10 mouse cellular contexts compared by ENCODE assay signal in the genomic region with DNA sequence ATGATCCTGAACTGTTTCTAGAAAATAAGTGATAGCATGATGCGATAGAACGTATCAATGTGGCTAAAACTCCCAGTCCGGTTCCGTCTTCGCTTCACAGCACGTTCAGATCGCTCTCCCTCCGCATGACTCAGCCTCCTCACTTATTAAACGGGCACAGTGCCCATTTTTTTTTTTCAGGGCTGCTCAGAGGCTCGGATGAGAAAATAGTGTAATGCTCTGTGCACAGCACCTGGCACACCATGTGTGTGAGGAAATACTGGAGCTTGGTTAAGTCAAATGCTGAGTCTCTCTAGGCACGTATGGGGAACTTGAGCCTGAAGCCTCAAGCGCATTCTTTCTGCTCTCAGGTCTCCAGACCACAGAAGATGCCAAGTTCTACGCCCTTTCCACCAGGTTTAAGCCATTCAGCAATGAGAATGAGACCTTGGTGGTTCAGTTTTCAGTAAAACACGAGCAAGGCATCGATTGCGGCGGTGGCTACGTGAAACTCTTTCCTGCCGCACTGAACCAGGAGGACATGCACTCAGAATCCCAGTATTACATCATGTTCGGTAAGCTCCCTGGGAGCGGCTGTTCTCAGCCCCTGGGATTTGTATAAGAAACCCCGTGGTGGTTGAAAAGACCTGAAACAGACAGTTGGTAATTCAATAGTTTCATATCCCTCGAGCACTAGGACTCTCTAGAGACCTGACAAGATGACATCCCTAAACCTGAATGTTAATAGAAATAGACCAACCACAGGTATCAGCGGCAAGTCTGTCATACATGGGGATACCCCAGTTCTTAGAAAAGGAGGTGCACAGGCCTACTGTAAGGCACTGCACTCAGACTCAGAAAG. TPM values are rescaled to one million over a fixed set of nuclear protein-coding genes. Genes with fewer than 3 reads are reported as not detected.
DNase-seq lines count a peak whose midpoint lies in the region; ATAC-seq and TF ChIP-seq lines count a peak whose summit lies in the region.
"Had no signal": no experiment of that assay in that cellular context is flagged by ENCODE, and none has a peak within 500 bp of the region (broad histone marks: within the 10 kb centered on the region; RNA-seq: fewer than 3 reads in every experiment).

No protein-coding gene starts in this region.

- TF ChIP-seq EP300 in stomach, postnatal 0 days (optimal IDR thresholded peaks at IDR 0.05): no peak

- 64% methylated on average over 24 of the region's 24 CpGs for WGBS in embryonic facial prominence, embryonic 13.5 days
- WGBS in embryonic facial prominence, embryonic 10.5 days: 87% methylated on average over 24 of the region's 24 CpGs
- WGBS in stomach, postnatal 0 days: 64% methylated on average over 24 of the region's 24 CpGs

- peak overlapping the region; percentile 33; the same call in 1 of the 2 replicates for H3K27ac ChIP-seq in embryonic facial prominence, embryonic 13.5 days
- H3K27ac ChIP-seq in embryonic facial prominence, embryonic 10.5 days (replicated peaks): no peak overlapping the region
- 0 out of 2 replicates have a peak overlapping the region, but pooled peaks have one; percentile 13 for H3K27ac ChIP-seq in stomach, postnatal 0 days (replicated peaks)
- H3K27ac ChIP-seq: neural tube, embryonic 12.5 days had no signal

- ATAC-seq in embryonic facial prominence, embryonic 13.5 days (ENCODE audit: insufficient number of reproducible peaks, insufficient read depth, low FRiP score, low TSS enrichment, low read depth): no peak
- no peak for ATAC-seq in stomach, postnatal 0 days (ENCODE audit: low FRiP score, low TSS enrichment)
- no peak for ATAC-seq in erythroid progenitor cell, adult 5-6 weeks (replicated peaks; ENCODE audit: low FRiP score, poor library complexity, severe bottlenecking)

- no peak overlapping the region for H3K4me3 ChIP-seq in embryonic facial prominence, embryonic 13.5 days
- H3K4me3 ChIP-seq in embryonic facial prominence, embryonic 10.5 days: no peak overlapping the region
- no peak overlapping the region for H3K4me3 ChIP-seq in stomach, postnatal 0 days (ENCODE audit: low read depth, low read length)
- H3K4me3 ChIP-seq: neural tube, embryonic 12.5 days had no signal

- no peaks in the 10 kb centered on the region for H3K36me3 ChIP-seq in embryonic facial prominence, embryonic 13.5 days
- no peaks in the 10 kb centered on the region for H3K36me3 ChIP-seq in embryonic facial prominence, embryonic 10.5 days (replicated peaks)
- no peaks in the 10 kb centered on the region for H3K36me3 ChIP-seq in stomach, postnatal 0 days (ENCODE audit: control insufficient read depth, insufficient read depth, low read length)
- H3K36me3 ChIP-seq: neural tube, embryonic 12.5 days had no signal

- TF ChIP-seq CTCF in stomach, postnatal 0 days (IDR thresholded peaks at IDR 0.05; ENCODE audit: low read depth): no peak

- peaks cover 33% of the 10 kb centered on the region for H3K4me1 ChIP-seq in embryonic facial prominence, embryonic 13.5 days
- H3K4me1 ChIP-seq in embryonic facial prominence, embryonic 10.5 days: peaks cover 25% of the 10 kb centered on the region
- no peaks in the 10 kb centered on the region for H3K4me1 ChIP-seq in stomach, postnatal 0 days (replicated peaks; ENCODE audit: control insufficient read depth, insufficient read depth)

- H3K9me3 ChIP-seq in embryonic facial prominence, embryonic 13.5 days: no peaks in the 10 kb centered on the region
- no peaks in the 10 kb centered on the region for H3K9me3 ChIP-seq in embryonic facial prominence, embryonic 10.5 days
- H3K9me3 ChIP-seq in stomach, postnatal 0 days (ENCODE audit: control insufficient read depth, low read length): no peaks in the 10 kb centered on the region
- H3K9me3 ChIP-seq: neural tube, embryonic 12.5 days had no signal

- DNase-seq in embryonic facial prominence, embryonic 10.5 days (ENCODE audit: low spot score): no peak
- DNase-seq in 3T3-L1 (ENCODE audit: low read depth, low spot score): peak; percentile 63
- DNase-seq in cerebellum, postnatal 10 days: peak; percentile 73
- peak; percentile 43 to 80 for DNase-seq in layer of hippocampus, adult 18-20 months (ENCODE audit: low spot score in 2 of 2)
- DNase-seq in stomach, postnatal 0 days (ENCODE audit: low spot score): no peak
- DNase-seq in embryo, embryonic 11 days: no peak

- H3K9ac ChIP-seq in embryonic facial prominence, embryonic 13.5 days: no peak overlapping the region
- no peak overlapping the region for H3K9ac ChIP-seq in stomach, postnatal 0 days (ENCODE audit: low read length)
- H3K9ac ChIP-seq: neural tube, embryonic 12.5 days had no signal

- H3K27me3 ChIP-seq in embryonic facial prominence, embryonic 13.5 days: no peaks in the 10 kb centered on the region
- H3K27me3 ChIP-seq in embryonic facial prominence, embryonic 10.5 days (replicated peaks; ENCODE audit: low read depth, poor library complexity, severe bottlenecking): no peaks in the 10 kb centered on the region
- no peaks in the 10 kb centered on the region for H3K27me3 ChIP-seq in stomach, postnatal 0 days (ENCODE audit: control insufficient read depth, insufficient read depth, low read length)
- H3K27me3 ChIP-seq: neural tube, embryonic 12.5 days had no signal

- no peak overlapping the region for H3K4me2 ChIP-seq in embryonic facial prominence, embryonic 13.5 days
- H3K4me2 ChIP-seq in stomach, postnatal 0 days (replicated peaks; ENCODE audit: low read depth): no peak overlapping the region
- H3K4me2 ChIP-seq: neural tube, embryonic 12.5 days had no signal

RNA-seq across cellular contexts. Expression of gene Calr4, which starts 4.4 kb away (rescaled TPM):
- polyA plus RNA-seq in embryonic facial prominence, embryonic 13.5 days (2015; fragmentation: Nextera tagmentation; extraction: Ambion mirVana): 0.15 and 0.92 TPM in 2 replicates
- polyA plus RNA-seq in embryonic facial prominence, embryonic 10.5 days (2016; fragmentation: Nextera tagmentation; extraction: Ambion mirVana): 0.10 and 0.19 TPM in 2 replicates
- 1 to 10 TPM in 1 of 2 experiments, under 1 TPM in 1; 0.94 to 1.4 TPM for total RNA-seq in layer of hippocampus, adult 18-20 months (2021)
- polyA plus RNA-seq in stomach, postnatal 0 days (2015; fragmentation: Nextera tagmentation; extraction: Ambion mirVana): 0.05 TPM in 1 of 2 replicates, not detected in the other
- total RNA-seq in erythroid progenitor cell, adult 5-6 weeks (2015; ENCODE audit: low replicate concordance): not detected in 2 replicates
- not detected in 2 replicates for total RNA-seq in erythroid progenitor cell, adult 5-6 weeks (2017; ENCODE audit: low replicate concordance)
- total RNA-seq: common myeloid progenitor, adult 5-6 weeks had no signal

RNA-seq across cellular contexts. Expression of gene Osbpl9, which starts 36.6 kb away (rescaled TPM):
- 67.9 and 68.2 TPM in 2 replicates for polyA plus RNA-seq in embryonic facial prominence, embryonic 13.5 days (2015; fragmentation: Nextera tagmentation; extraction: Ambion mirVana)
- polyA plus RNA-seq in embryonic facial prominence, embryonic 10.5 days (2016; fragmentation: Nextera tagmentation; extraction: Ambion mirVana): 60.0 and 61.4 TPM in 2 replicates
- 10 to 100 TPM; 48.3 to 54.0 TPM for total RNA-seq in layer of hippocampus, adult 18-20 months (2021)
- polyA plus RNA-seq in stomach, postnatal 0 days (2015; fragmentation: Nextera tagmentation; extraction: Ambion mirVana): 45.0 and 45.5 TPM in 2 replicates
- total RNA-seq in erythroid progenitor cell, adult 5-6 weeks (2015; ENCODE audit: low replicate concordance): 71.0 and 90.1 TPM in 2 replicates
- total RNA-seq in erythroid progenitor cell, adult 5-6 weeks (2017; ENCODE audit: low replicate concordance): 29.3 and 32.2 TPM in 2 replicates

RNA-seq across cellular contexts. Expression of gene Eps15, which starts 41.4 kb away (rescaled TPM):
- 42.9 and 43.2 TPM in 2 replicates for polyA plus RNA-seq in embryonic facial prominence, embryonic 13.5 days (2015; fragmentation: Nextera tagmentation; extraction: Ambion mirVana)
- 40.4 and 41.8 TPM in 2 replicates for polyA plus RNA-seq in embryonic facial prominence, embryonic 10.5 days (2016; fragmentation: Nextera tagmentation; extraction: Ambion mirVana)
- total RNA-seq in layer of hippocampus, adult 18-20 months (2021): 100 to 1,000 TPM; 218 to 234 TPM
- 20.0 and 25.0 TPM in 2 replicates for polyA plus RNA-seq in stomach, postnatal 0 days (2015; fragmentation: Nextera tagmentation; extraction: Ambion mirVana)
- total RNA-seq in erythroid progenitor cell, adult 5-6 weeks (2015; ENCODE audit: low replicate concordance): 121 and 126 TPM in 2 replicates
- 137 and 170 TPM in 2 replicates for total RNA-seq in erythroid progenitor cell, adult 5-6 weeks (2017; ENCODE audit: low replicate concordance)

Comparison
In these comparisons a context has a peak if more than half of its experiments do, and no peak if none do; other contexts are left out.
1. DNase-seq: peak in 3T3-L1 (single experiment), cerebellum, postnatal 10 days (2 of 2) and layer of hippocampus, adult 18-20 months (2 of 2); none in embryonic facial prominence, embryonic 10.5 days (single experiment), stomach, postnatal 0 days (single experiment) and embryo, embryonic 11 days (single experiment).